Mouse (Mus musculus) right cerebral cortex, postnatal 36 days (tissue): Measurements from ENCODE around the gene Faap100.
A peak's percentile ranks its signal among the peaks of the same experiment; 100 is the strongest.
"Not testable (repeated sequence)": the region's sequence is repeated elsewhere in the genome, so short reads cannot be mapped to it uniquely, and the experiment has no call there.

Source experiments
- DNase-seq, 2 experiments: peaks; one replicate each; pipeline ENCODE4 v3.0.0; 2022; ENCODE audit warnings: low spot score in 2 of 2, mixed read lengths in 1 of 2

Gene Faap100

DNA sequence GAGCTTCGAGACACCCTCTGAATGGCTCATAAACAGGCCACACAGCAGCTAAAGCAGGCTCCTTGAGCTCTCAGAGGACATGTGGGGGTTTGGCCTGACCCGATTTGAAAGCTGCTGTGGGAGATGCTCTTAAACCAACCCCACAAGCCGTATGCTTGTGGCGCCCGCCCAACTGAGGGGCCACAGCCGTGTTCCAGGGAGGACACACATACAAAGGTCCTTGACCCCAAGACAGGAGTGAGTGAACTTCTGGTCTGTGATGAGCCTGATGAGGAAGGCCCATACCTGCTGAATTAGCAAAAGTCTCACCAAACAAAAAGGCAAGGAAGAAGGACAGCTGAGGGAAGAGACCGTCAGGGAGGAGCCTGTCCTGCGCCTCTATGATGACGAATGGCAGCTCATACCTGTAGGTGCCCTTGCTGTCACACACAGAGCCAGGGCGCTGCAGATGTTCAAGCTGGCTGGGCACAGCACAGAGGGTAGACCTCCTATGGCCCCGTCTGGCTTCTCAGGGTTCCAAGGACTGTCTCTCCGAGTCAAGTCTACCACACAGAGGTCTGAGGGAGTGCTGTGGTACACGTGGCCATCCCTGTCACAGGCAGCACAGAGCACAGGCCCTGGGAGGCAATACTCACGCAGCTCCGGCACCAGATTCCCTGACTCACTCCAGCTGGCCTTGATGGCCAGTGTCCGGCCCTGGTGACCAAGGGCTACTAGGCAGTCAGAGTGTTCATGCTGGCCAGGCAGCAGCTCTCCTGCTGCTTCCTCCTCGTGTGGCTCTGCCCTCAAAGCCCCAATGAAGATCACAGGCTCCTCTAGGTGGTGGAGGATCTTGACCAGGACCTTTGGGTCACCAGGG is 2.0 kb downstream of the Faap100 start:
- DNase-seq = no peak

- DNase-seq = no peak
Observed at GRCm38 (mm10) chr11:120375324-120375723, 3.2 kb downstream of the Faap100 start.

DNA sequence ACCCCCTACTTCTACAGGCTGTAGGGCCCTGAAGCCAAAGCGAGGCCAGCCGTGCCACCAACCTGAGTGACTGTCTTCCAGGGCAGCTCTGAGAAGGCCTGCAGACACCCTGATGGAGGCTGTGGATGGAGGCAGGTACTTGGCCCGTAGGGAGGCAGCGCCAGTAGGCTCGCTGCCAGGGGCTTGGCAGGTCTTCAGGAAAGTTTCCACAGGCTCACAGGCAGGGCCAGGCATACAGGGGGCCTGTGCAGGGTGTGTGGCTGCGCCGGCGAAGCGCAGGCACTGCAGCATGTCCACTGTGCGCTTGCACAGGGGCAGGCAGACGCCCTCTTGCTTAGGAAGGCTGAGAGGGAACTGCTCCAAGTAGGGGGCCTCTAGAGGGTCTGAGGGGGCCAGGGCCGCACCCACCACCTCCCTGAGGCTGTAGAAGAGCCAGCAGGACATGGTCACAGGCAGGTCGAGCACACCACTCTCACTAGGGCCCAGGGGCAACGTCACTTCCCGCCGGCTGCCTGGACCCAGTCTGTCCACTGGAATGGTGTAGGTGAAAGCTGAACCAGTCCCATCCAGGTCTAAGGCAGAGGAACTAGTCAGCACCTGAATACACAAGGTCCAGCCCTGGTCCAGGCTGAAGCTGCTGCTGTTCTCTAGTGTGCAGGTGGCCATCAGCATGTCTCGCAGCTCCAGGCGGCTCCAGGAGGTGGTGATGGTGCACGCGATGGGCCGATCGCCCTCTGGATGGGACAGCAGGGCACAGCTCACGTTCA is 4.6 kb downstream of the Faap100 start:
- DNase-seq = no peak

DNA sequence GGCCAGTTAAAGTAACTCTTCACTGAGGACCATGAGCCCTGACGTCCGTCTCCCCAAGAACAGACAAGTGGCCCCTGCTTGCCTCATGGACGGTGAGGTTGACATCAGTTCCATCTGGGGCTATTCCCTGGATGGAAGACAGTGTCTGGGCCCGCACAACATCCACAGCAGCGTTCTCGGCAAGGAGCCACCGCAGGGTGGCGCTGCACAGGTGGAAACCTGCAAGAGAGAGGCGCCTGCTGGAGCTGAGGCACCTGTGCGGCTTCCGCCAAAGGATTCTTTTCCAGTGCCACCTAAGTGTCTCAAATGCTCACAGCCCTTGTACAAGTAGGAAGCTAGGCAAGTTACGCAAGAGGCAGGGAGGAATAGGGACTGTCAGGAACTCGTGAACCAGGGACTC is 5.5 kb downstream of the Faap100 start:
- no peak for DNase-seq

- no peak for DNase-seq
Observed at GRCm38 (mm10) chr11:120369656-120370055, 8.9 kb downstream of the Faap100 start.

GRCm38 (mm10) chr11:120366443-120367027 is 12.0 kb downstream of the Faap100 start:
- DNase-seq = no peak

GRCm38 (mm10) chr11:120362891-120363290 is 15.7 kb downstream of the Faap100 start:
- no peak for DNase-seq

GRCm38 (mm10) chr11:120361295-120361694 is 17.3 kb downstream of the Faap100 start, which contains the start of gene Fscn2:
Fscn2 (plus strand) TSS chr11:120361534.
- no peak for DNase-seq

- DNase-seq = no peak
Observed at GRCm38 (mm10) chr11:120360755-120361154, 17.8 kb downstream of the Faap100 start.

DNA sequence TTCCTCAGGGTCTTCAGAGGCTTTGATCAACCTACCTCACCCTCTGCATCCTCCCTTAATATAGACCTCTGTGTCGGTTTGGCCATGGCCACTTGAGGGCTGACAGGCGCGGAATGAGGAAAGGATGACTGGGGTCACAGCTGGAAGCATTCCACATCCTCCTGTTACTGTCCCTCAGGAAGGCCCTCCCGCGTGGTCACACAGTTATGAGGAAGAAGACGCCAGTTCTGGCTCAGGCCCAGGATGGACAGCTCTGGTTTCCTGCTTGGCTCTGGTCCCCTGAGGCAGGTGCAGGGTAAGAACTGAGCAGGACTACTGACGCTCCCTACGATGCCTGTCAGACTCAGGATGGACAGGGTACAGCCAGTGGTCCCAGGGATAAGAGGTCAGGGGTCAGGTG is 18.5 kb downstream of the Faap100 start:
- DNase-seq = no peak

GRCm38 (mm10) chr11:120359391-120359790 is 19.2 kb downstream of the Faap100 start:
- no peak for DNase-seq

DNA sequence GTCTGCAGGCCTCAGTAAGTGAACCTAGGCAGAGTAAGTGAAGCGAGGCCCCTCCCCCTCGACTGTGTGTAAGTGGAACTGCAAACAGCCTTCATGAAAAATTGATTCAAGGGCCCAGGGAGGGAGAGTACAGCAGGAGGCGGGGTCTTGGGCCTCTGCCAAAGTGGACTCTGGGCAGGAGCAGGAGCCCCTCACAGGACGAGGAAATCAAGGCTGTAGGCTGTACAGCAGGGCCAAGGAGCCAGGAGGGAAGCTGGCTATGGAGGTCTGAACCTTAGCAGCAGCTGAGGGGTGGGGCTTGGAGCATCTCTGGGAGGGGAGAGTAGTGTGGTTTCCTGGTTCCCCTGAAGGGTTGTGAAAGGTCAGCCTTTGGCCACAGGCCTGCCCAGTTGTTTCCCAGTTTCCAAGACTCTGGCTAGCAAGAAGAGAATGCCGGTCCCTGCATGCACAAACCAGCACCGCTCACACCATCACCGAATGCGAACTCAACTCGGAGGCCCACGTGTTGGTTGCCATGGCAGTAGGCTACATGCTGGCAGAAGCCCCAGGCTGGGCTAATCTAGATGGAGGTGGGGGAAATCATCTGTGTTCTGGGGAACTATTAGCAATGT is 20.7 kb downstream of the Faap100 start:
- peak; percentile 75 to 82 for DNase-seq

GRCm38 (mm10) chr11:120356900-120357299 is 21.7 kb downstream of the Faap100 start:
- no peak for DNase-seq

DNA sequence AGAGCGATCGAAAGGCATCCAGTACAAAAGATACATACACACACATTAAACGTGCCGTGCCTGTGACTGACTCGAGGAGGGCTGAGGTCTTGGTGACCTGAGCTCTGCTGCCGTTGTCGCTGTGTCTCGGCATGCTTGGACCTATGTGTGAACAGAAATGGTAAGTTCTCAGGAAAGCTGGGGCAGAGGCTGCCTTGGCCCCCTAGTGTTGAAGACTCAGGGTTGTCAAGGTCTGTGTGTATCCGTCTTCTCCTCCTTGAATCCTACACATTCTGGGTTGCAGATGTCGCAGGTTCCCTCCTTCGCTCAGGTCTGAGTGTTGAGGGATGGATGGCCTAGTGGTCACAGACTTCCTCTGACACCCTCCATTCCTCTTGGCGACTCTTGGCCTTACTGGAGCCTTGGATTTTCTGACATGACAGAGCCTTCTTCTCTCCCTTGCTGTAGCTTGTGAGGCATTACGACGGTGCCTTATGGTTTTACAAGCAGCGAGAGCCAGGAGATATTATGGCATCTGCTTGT is 22.2 kb downstream of the Faap100 start:
- DNase-seq = no peak

DNA sequence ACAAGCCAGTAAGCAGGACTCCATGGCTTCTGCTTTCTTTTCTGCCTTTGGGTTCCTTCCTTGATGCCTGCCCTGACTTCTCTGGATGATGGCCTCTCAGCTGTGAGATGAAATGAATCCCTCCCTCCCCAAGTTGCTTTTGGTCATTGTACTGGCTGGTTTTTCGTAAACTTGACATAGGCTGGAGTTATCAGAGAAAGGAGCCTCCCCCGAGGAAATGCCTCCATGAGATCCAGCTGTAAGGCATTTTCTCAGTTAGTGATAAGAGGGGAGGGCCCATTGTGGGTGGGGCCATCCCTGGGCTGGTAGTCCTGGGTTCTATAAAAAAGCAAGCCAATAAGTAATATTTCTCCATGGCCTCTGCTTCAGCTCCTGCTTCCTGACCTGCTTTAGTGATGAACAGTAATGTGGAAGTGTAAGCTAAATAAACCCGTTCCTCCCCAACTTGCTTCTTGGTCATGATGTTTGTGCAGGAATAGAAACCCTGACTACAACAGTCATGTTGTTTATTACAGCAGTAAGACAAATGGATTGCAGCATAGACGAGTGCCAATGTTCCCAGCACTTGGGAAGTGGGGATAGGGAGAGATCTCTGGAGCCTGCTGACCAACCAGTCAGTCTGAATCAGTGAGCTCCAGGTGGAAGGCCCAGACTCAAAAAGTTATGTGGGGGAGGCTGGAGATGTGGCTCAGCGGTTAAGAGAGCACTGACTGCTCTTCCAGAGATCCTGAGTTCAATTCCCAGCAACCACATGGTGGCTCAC is 23.1 kb downstream of the Faap100 start:
- no peak for DNase-seq

- no peak for DNase-seq
Observed at GRCm38 (mm10) chr11:120354304-120355276, 24.0 kb downstream of the Faap100 start.

- no peak for DNase-seq
Observed at GRCm38 (mm10) chr11:120353500-120354303, 24.9 kb downstream of the Faap100 start.

DNA sequence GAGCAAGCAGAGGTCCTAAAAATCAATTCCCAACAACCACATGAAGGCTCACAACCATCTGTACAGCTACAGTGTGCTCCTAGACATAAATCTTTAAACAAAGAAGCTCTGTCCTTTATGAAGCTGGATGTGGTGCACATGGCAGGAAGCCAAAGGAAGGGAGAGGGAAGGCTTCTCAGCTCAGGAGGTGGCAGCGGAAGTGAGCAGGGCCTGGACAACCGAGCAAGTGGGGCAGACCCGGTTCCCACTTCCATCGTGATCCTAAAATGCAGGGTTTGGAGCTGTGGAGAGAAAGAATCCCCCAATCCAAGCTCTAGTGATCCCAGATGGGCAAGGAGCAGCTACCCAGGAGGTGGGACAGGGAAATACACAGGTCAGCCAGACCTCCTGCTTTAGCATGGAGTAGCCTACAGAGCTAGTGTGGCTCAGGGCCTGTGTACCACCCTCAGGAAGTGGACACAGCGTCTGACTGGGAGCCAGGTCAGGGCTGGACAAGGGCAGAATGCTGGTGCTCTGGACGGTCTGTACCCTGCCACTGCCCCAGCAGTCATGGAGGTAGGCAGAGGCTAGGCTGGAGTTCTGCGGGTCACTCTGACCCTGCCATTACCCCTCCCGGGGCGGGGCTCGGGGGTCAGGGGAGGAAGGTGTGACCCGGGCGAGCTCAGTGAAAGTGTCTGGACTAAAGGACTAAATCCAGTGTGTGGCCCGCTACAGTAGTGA is 25.8 kb downstream of the Faap100 start:
- DNase-seq = no peak

GRCm38 (mm10) chr11:120352093-120352350 is 26.5 kb downstream of the Faap100 start:
- DNase-seq = not testable (repeated sequence)
